Mouse (Mus musculus) myocyte (in vitro differentiated cells): ENCODE data around the gene Zfp931.

Experiments used
- E2F4 ChIP-seq: IDR thresholded peaks from one replicate; pipeline ENCODE4 v1.6.1; 2011; ENCODE audit warnings: mild to moderate bottlenecking, control low read depth, moderate library complexity; ENCODE audit not compliant: insufficient read depth
- MAX ChIP-seq: IDR thresholded peaks from one replicate; pipeline ENCODE4 v1.6.1; 2011; ENCODE audit warnings: low read depth, mild to moderate bottlenecking, control low read depth
- MYOD1 ChIP-seq, 3 experiments: IDR thresholded peaks; one replicate each; pipeline ENCODE4 v1.6.1; 2011; ENCODE audit warnings: control low read depth in 2 of 3, low read depth in 2 of 3, mild to moderate bottlenecking in 2 of 3, moderate library complexity in 1 of 3; ENCODE audit not compliant: insufficient read length in 2 of 3, control insufficient read depth in 1 of 3
- MYOG ChIP-seq, 3 experiments: IDR thresholded peaks; one replicate each; pipeline ENCODE4 v1.6.1; 2011; ENCODE audit warnings: control low read depth in 2 of 3, low read depth in 2 of 3, mild to moderate bottlenecking in 2 of 3; ENCODE audit not compliant: insufficient read length in 2 of 3, control insufficient read depth in 1 of 3, insufficient read depth in 1 of 3
- POLR2A ChIP-seq: IDR thresholded peaks from one replicate; pipeline ENCODE4 v1.6.1; 2011; ENCODE audit warnings: low read depth, mild to moderate bottlenecking, control low read depth, moderate library complexity; ENCODE audit not compliant: insufficient read length
- SRF ChIP-seq: IDR thresholded peaks from one replicate; pipeline ENCODE4 v1.6.1; 2011; ENCODE audit warnings: low read depth; ENCODE audit not compliant: control insufficient read depth, insufficient read length
- TCF12 ChIP-seq: IDR thresholded peaks from one replicate; pipeline ENCODE4 v1.6.1; 2011; ENCODE audit warnings: mild to moderate bottlenecking, control low read depth; ENCODE audit not compliant: poor library complexity, insufficient read depth, severe bottlenecking
- TCF3 ChIP-seq: IDR thresholded peaks from one replicate; pipeline ENCODE4 v1.6.1; 2011; ENCODE audit warnings: low read depth, control low read depth; ENCODE audit not compliant: insufficient read length

- no peak for TF ChIP-seq POLR2A
- no peak for TF ChIP-seq SRF
- no peak for TF ChIP-seq MAX
- TF ChIP-seq TCF3, result no peak
- TF ChIP-seq MYOG (IDR thresholded peaks at IDR 0.05; ENCODE audit: control insufficient read depth in 1 of 3, insufficient read depth in 1 of 3, insufficient read length in 2 of 3, low read depth in 2 of 3), result no peak
- TF ChIP-seq TCF12, result no peak
- TF ChIP-seq MYOD1 (IDR thresholded peaks at IDR 0.05; ENCODE audit: control insufficient read depth in 1 of 3, insufficient read length in 2 of 3, low read depth in 2 of 3), result no peak
- no peak for TF ChIP-seq E2F4
Measured at GRCm38 (mm10) chr2:178098021-178098420, 19.7 kb upstream of the Zfp931 start.
